Mouse (Mus musculus) embryonic facial prominence, embryonic 14.5 days (tissue): ENCODE data around the gene Trim14. TPM values are rescaled to one million over a fixed set of nuclear protein-coding genes. Genes with fewer than 3 reads are reported as not detected.
"Not testable (repeated sequence)": the region's sequence is repeated elsewhere in the genome, so short reads cannot be mapped to it uniquely, and the experiment has no call there.

ENCODE experiments used
- ATAC-seq: fragments of 200-750 bp; cut with Nextera tagmentation; 2 replicates; pipeline ENCODE4 v1.8.0; 2017; ENCODE audit warnings: low read depth, moderate number of reproducible peaks, moderate TSS enrichment
- DNase-seq: peaks from one replicate; pipeline ENCODE4 v3.0.0-alpha.2; 2015; ENCODE audit warnings: low spot score
- H3K27ac ChIP-seq: fragments of 300-500 bp; sonication (generic); replicated peaks from 2 replicates; pipeline ENCODE4 v1.5.1; 2014; ENCODE audit warnings: low read depth, mild to moderate bottlenecking, low read length, moderate library complexity
- H3K27me3 ChIP-seq: fragments of 300-500 bp; sonication (generic); replicated peaks from 2 replicates; pipeline ENCODE4 v1.6.1; 2014; ENCODE audit warnings: low read length; ENCODE audit not compliant: control insufficient read depth, insufficient read depth
- H3K36me3 ChIP-seq: fragments of 300-500 bp; sonication (generic); 2 replicates; pipeline ENCODE4 v1.6.1; 2014; ENCODE audit warnings: low read length, mixed read lengths; ENCODE audit not compliant: control insufficient read depth, insufficient read depth
- H3K4me1 ChIP-seq: fragments of 300-500 bp; sonication (generic); 2 replicates; pipeline ENCODE4 v1.6.1; 2014; ENCODE audit warnings: antibody characterized with exemption, low read length; ENCODE audit not compliant: control insufficient read depth, insufficient read depth
- H3K4me2 ChIP-seq: fragments of 300-500 bp; sonication (generic); 2 replicates; pipeline ENCODE4 v1.6.1; 2014; ENCODE audit warnings: low read depth, mild to moderate bottlenecking, low read length, moderate library complexity, mixed read lengths
- H3K4me3 ChIP-seq: fragments of 300-500 bp; sonication (generic); 2 replicates; pipeline ENCODE4 v1.5.1; 2014; ENCODE audit warnings: low read depth, mild to moderate bottlenecking, low read length
- H3K9ac ChIP-seq: fragments of 300-500 bp; sonication (generic); 2 replicates; pipeline ENCODE4 v1.6.1; 2014; ENCODE audit warnings: low read depth, mild to moderate bottlenecking, low read length, moderate library complexity, mixed read lengths
- H3K9me3 ChIP-seq: fragments of 300-500 bp; sonication (generic); 2 replicates; pipeline ENCODE4 v1.6.1; 2016; ENCODE audit warnings: low read length; ENCODE audit not compliant: control insufficient read depth
- WGBS: fragments of 180-500 bp; shearing (Covaris S2); extraction: QIAGEN DNeasy Blood & Tissue Kit; methylation state at CpG from one replicate; pipeline ENCODE4 v1.1.7; 2014; 5-methylcytosine and 5-hydroxymethylcytosine counted together
- polyA plus RNA-seq: library from polyadenylated mRNA; unstranded; fragments of >200 nt; fragmentation: Nextera tagmentation; extraction: Ambion mirVana; gene quantifications from 2 replicates; pipeline ENCODE4 v1.2.1, GENCODE M21; 2014

Gene Trim14
- polyA plus RNA-seq, 1 experiment from 2014 or later: 2.9 TPM

GRCm38 (mm10) chr4:46578228-46578627, 42.3 kb upstream of the Trim14 start:
- H3K4me3 ChIP-seq: no peak overlapping the region
- no peaks in the 10 kb centered on the region for H3K4me1 ChIP-seq
- no peak for DNase-seq
- H3K27me3 ChIP-seq: no peaks in the 10 kb centered on the region
- no peaks in the 10 kb centered on the region for H3K36me3 ChIP-seq
- no peak overlapping the region for H3K9ac ChIP-seq
- no peak for ATAC-seq
- H3K9me3 ChIP-seq: peaks cover 11% of the 10 kb centered on the region; the same call in 1 of the 2 replicates
- H3K27ac ChIP-seq: no peak overlapping the region
- 50% methylated on average over 1 of the region's 1 CpGs for WGBS
- H3K4me2 ChIP-seq: no peak overlapping the region

- H3K4me2 ChIP-seq, H3K36me3 ChIP-seq, H3K27ac ChIP-seq, H3K27me3 ChIP-seq, DNase-seq, ATAC-seq, H3K4me3 ChIP-seq, H3K9ac ChIP-seq, H3K4me1 ChIP-seq: not testable (repeated sequence)
- H3K9me3 ChIP-seq: peaks cover 13% of the 10 kb centered on the region; the same call in 1 of the 2 replicates
- 87% methylated on average over 6 of the region's 10 CpGs for WGBS
Measured at GRCm38 (mm10) chr4:46575509-46576284, 39.8 kb upstream of the Trim14 start.

DNA sequence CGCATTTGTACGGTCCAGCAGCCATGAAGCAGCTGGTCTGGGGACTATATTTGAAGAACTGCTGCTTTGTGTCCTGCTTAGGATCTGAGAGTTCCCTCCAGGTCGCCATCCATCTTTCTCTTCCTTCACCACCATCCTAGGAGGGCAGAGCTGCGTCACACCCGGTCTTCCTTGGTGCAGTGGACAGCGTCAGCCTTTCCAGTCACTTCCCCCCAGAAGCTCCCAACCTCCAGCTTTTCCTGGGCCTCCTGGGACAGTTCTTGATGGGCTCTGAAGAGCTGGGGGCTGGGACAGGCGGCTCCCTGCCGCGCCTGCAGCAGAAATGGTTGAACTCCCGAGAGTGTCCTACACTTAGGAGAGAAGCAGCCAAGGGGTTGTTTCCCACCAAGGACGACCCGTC, 38.9 kb upstream of the Trim14 start:
- Histone ChIP-seq H3K27me3 (no peaks in the 10 kb centered on the region), H3K36me3 (no peaks in the 10 kb centered on the region), H3K27ac (no peak overlapping the region), H3K4me3 (no peak overlapping the region), H3K9ac (no peak overlapping the region), H3K9me3 (peaks cover 11% of the 10 kb centered on the region; the same call in 1 of the 2 replicates), H3K4me1 (no peaks in the 10 kb centered on the region), H3K4me2 (no peak overlapping the region)
- 55% methylated on average over 9 of the region's 12 CpGs for WGBS
- DNase-seq: no peak
- ATAC-seq: no peak

DNA sequence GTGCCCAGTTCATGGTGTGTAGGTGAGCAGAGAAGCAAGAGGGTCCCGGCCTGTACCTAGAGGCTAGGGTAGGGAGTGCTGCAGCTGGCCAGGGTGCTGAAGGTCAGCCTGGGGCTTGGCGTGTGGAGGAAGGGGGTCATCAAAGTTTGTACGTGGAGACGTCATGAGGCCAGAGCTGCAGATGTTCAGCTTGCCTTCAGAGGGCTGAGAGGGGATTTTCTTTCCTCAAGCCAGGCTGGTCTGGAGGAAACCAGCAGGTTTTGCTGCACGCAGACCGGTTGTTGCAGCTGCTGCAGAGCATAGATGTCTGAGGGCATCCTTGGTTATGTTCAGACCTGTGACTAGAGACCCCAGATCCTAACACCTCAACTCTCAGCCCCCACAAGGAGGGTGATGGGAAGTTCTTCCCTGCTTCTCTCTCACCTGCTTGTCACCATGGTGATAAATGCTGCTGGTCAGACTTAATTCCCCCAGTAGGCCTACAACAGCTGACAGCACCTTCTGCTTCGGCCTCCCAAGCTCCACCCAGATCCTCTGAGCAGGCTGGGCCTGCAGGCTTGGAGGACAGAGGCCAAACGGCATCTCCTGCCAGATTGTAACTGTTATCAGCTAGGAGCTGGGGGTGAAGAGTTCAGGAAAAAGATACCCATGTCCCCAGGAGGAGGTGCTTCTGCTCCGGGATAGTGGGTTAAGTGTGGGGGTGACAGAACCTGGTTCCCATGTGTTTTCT, 38.2 kb upstream of the Trim14 start:
- H3K4me1 ChIP-seq: no peaks in the 10 kb centered on the region
- no peaks in the 10 kb centered on the region for H3K36me3 ChIP-seq
- DNase-seq: peak; percentile 17
- 46% methylated on average over 9 of the region's 9 CpGs for WGBS
- no peak overlapping the region for H3K4me3 ChIP-seq
- H3K9me3 ChIP-seq: peaks cover 11% of the 10 kb centered on the region; the same call in 1 of the 2 replicates
- H3K4me2 ChIP-seq: no peak overlapping the region
- no peak overlapping the region for H3K9ac ChIP-seq
- 0 out of 2 replicates have a peak, but pooled peaks have one; percentile 41 for ATAC-seq
- no peaks in the 10 kb centered on the region for H3K27me3 ChIP-seq
- no peak overlapping the region for H3K27ac ChIP-seq

DNA sequence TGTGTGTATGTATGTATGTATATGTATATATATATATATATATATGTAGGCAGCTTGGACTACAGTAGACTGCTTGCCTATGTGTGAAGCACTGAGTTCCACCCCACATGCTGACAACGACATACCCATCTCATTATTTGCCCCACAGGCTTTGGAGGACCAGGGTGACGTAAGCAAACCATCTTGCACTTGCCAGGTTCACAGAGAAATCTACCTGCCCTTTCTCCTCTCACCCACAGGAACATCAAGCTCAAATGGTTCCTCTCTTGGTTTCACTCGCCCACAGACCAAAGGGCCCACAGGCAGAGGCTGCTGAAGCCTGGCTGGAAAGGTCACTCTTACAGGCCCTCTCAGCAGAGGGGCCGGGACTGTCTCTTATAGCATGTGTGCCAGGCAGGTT, 36.7 kb upstream of the Trim14 start:
- H3K4me2 ChIP-seq: no peak overlapping the region
- DNase-seq (no peak), ATAC-seq (no peak)
- no peaks in the 10 kb centered on the region for H3K36me3 ChIP-seq
- no peaks in the 10 kb centered on the region for H3K4me1 ChIP-seq
- no peak overlapping the region for H3K27ac ChIP-seq
- WGBS: 80% methylated on average over 4 of the region's 4 CpGs
- H3K4me3 ChIP-seq: no peak overlapping the region
- no peaks in the 10 kb centered on the region for H3K27me3 ChIP-seq
- H3K9ac ChIP-seq: no peak overlapping the region
- H3K9me3 ChIP-seq: peaks cover 11% of the 10 kb centered on the region; the same call in 1 of the 2 replicates

GRCm38 (mm10) chr4:46571744-46572143, 35.8 kb upstream of the Trim14 start:
- ATAC-seq: no peak
- Histone ChIP-seq H3K4me1 (no peaks in the 10 kb centered on the region), H3K4me3 (no peak overlapping the region), H3K4me2 (no peak overlapping the region), H3K27ac (no peak overlapping the region), H3K27me3 (no peaks in the 10 kb centered on the region), H3K9me3 (peaks cover 11% of the 10 kb centered on the region; the same call in 1 of the 2 replicates), H3K9ac (no peak overlapping the region), H3K36me3 (no peaks in the 10 kb centered on the region)
- no peak for DNase-seq
- 89% methylated on average over 9 of the region's 9 CpGs for WGBS

DNA sequence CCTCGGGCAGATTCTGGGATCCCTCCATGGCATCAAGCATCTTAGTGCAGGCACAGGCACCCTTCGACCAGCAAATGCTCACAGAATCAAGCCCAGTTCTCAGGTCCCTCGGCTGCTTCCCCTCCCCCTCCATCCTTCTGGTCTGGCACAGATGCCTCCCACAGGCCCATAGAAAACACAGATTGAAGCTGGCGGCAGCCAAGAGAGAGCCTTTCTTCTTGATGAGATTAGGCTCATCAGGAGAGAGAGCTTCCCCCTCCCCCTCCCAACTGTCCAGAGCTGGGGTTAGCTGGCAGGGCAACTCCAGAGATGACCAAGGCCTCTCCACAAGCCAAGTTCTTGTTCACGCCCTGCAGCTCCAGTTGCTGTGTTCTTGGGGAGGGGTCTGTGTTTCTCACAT, 33.7 kb upstream of the Trim14 start:
- Histone ChIP-seq H3K4me2 (no peak overlapping the region), H3K9ac (no peak overlapping the region), H3K4me3 (no peak overlapping the region), H3K9me3 (0 out of 2 replicates have a peak, but pooled peaks cover 8% of the 10 kb centered on the region), H3K27me3 (no peaks in the 10 kb centered on the region), H3K4me1 (no peaks in the 10 kb centered on the region), H3K27ac (no peak overlapping the region), H3K36me3 (no peaks in the 10 kb centered on the region)
- 53% methylated on average over 3 of the region's 5 CpGs for WGBS
- peak; percentile 35 for DNase-seq
- no peak for ATAC-seq

DNA sequence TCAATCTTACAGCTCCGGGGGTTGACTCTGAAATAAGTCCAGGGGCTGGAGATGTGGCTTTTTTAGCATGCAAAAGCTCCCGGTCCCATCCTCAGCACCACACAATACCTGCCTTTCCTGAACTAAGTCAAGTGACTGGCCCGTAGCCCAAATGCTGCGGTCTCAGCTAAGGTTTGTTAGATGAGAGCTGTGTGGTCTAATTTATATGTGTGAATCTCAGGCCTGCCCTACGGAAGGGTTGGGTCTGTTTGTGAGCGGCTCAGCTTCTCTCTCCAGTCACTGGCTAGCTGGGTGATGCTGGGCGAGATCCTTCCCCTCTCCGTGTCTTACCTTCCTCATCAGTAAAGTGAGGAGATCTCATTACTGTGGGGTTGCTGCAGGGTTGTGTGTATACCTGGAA, 32.2 kb upstream of the Trim14 start:
- Histone ChIP-seq H3K9ac (no peak overlapping the region), H3K27me3 (no peaks in the 10 kb centered on the region), H3K27ac (no peak overlapping the region), H3K4me2 (no peak overlapping the region), H3K4me1 (no peaks in the 10 kb centered on the region), H3K9me3 (0 out of 2 replicates have a peak, but pooled peaks cover 8% of the 10 kb centered on the region), H3K4me3 (no peak overlapping the region), H3K36me3 (no peaks in the 10 kb centered on the region)
- WGBS: 91% methylated on average over 8 of the region's 8 CpGs
- DNase-seq: no peak
- ATAC-seq: no peak
